Mouse (Mus musculus): ENCODE measurements at regions not wholly inside any gene's neighbourhood (a gene's known extent, or its start where the extent isn't known, plus 50 kb on each side); places are given as distances from the start of the nearest gene placed in this dataset.

DNA sequence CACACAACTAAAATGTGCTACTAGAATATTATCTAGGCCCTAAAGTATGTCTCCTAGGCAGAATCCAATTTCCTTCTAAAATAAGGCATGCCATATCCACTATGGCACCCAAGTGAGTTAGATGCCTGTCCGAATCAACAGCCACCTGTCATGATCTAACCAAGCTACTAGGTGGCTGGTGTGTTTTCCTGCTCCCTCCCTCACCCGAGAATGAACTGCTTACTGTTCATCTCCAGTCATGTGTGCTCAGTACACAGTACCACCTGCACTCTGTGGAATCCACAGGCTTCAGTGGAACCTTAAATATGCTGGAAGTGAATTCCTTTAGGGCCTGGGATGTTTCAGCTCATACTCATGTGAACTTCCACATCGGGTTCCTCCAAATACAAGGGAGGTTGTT is 121.2 kb upstream of the Zfand5 start:
- ATAC-seq (replicated peaks; ENCODE audit: poor library complexity, severe bottlenecking), result no peak

- no peak for ATAC-seq (replicated peaks; ENCODE audit: poor library complexity, severe bottlenecking)
These were observed 121.8 kb upstream of the Zfand5 start for GRCm38 (mm10) chr19:21150241-21150640.

- ATAC-seq (replicated peaks; ENCODE audit: poor library complexity, severe bottlenecking), result no peak
These were observed 125.2 kb upstream of the Zfand5 start for GRCm38 (mm10) chr19:21146860-21147390.

- peak; percentile 98 for ATAC-seq (replicated peaks; ENCODE audit: poor library complexity, severe bottlenecking)
These were observed 127.3 kb upstream of the Zfand5 start for GRCm38 (mm10) chr19:21144659-21145283.

DNA sequence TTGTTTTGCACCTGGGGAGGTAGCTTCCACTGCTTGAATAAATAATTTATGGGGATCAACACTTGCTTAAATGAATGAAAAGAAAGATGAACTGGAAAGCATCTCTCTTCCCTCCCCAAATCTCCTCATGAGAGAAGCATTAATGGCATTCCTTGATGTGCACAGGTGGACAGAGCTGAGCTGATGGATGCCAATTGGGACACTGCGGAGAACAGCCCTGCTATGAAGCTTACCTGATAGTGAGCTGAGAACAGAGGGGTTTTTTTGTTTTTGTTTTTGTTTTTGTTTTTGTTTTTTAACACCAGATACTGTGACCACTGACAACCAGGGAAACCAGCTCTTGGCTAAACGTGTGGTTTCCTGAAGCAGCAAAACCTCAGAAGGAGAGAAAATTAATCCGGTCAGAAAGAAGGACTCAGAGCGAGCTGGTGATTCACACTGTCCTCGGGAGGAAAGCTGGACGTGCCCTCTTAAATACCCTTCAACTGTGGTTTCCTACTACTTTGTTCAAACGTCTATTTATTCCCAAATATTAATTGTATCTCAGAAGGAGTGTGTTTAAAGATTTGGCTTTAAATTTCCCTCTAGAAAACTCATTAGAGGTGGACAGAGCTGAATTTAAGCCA is 128.0 kb upstream of the Zfand5 start:
- peak; percentile 24; the same call in 1 of the 2 replicates for ATAC-seq (replicated peaks; ENCODE audit: poor library complexity, severe bottlenecking)

DNA sequence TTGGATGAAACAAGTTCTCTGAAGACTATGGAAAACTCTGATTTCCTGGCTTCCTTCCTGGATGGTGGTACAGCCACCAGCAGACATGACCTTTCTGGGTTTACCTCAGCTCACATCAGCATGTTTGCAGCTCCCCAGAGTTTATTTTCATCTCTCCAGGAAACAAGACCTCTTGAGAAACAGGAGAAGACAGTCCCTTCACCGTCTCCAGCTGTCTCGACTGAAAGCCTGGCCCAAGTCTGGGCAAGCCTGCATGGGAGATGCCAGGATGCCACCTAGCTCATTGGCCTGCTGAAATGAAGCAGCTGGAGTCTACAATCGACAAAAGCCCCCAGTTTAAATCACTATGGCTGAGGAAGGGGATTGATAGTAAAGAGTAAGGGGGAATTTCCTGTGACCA is 131.6 kb upstream of the Zfand5 start:
- no peak for ATAC-seq (replicated peaks; ENCODE audit: poor library complexity, severe bottlenecking)

DNA sequence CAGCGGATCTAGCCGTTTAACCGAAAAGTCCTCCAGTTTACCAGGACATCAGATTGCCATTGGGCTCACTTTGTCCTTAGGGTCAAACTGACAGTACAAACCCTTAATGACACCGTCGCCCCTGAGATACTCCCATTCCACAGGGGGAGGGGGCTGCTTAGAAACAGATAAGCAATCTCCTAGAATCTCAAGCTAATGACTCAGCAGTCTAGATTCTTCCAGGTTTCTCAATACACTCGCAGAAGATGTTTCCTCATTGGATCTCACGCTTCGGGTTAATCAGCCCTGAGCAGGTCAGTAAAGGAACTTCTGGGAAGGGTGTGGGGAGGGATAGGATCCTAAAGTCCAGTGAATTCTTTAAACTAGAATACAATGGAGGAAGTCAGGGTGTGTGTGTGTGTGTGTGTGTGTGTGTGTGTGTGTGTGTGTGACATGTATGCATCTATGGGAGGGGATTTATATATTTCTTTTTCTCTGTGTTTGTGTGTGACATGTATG is 133.0 kb upstream of the Zfand5 start:
- no peak; the same call in 1 of the 2 replicates for ATAC-seq (replicated peaks; ENCODE audit: poor library complexity, severe bottlenecking)

DNA sequence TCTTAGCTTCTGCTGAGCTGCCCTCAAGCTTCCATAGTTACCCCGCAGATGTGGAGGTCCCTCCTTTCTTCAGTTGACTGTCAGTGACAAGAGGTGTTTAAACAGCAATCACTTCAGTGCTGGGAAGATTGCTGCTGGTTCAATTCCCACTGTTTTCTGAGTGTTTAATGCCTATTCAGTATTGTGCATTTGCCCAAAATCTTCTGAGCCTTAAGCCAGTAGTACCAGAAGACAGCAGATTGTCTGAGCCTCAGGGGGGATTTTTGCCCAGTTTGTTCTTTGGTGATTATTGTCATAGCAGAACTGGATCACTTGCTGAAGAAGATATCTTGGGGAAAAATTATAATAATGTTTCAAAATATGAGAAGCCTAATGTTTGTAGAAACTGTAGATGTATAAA is 135.3 kb upstream of the Zfand5 start:
- no peak for ATAC-seq (replicated peaks; ENCODE audit: poor library complexity, severe bottlenecking)

DNA sequence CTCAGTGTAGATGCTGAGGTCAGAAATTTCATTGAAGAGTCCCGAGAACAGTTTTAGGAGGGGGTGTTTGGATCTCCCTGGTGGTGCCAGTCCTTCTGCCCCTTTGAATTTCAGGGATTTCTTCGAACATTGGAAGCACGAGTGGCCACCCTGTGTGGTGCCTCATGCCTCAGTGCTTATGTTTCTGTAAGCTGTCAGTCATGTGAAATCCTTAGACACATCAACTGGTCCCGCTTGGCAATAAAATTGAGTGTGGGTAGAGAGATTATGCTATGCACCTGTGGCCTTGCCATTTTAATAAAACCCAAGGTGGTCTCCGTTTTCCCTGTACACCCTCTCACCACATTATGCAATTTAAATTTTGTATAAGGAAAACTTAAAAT is 136.1 kb upstream of the Zfand5 start:
- no peak for ATAC-seq (replicated peaks; ENCODE audit: poor library complexity, severe bottlenecking)

DNA sequence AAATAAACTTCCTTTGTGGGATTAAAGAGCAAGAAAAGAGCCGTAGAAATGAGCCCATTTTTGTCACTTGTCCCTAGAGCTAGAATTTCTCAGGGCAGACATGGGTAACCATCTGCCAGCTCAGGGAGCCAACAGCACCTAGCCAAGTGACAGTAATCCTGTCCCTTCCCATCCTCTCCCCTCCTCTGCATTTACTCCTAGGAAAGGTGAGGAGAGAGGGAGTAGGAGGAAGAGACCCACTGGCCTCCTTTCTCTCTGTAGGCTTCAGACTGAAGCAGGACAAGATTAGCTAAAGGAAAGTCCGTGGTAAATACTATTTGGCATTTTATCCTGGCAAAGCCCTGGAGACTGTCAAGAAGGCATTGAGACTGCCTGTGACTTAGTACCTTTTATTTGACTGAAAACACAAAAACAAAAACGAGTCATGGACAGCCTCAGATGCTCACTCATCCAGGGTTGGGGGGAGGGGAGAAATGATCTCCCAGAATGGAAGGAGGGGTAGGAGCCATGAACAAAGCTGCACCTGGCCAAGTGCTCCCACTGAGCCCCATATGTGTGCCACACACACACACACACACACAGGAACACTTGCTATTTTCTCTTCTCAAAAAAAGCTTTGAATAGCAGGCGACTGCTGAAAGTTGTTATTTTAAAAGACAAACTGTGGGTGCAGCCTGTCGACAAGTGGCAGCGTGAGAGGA is 136.6 kb upstream of the Zfand5 start:
- no peak for ATAC-seq (replicated peaks; ENCODE audit: poor library complexity, severe bottlenecking)

- ATAC-seq (replicated peaks; ENCODE audit: poor library complexity, severe bottlenecking), result no peak
These were observed 142.4 kb upstream of the Zfand5 start for GRCm38 (mm10) chr19:21129653-21130052.

DNA sequence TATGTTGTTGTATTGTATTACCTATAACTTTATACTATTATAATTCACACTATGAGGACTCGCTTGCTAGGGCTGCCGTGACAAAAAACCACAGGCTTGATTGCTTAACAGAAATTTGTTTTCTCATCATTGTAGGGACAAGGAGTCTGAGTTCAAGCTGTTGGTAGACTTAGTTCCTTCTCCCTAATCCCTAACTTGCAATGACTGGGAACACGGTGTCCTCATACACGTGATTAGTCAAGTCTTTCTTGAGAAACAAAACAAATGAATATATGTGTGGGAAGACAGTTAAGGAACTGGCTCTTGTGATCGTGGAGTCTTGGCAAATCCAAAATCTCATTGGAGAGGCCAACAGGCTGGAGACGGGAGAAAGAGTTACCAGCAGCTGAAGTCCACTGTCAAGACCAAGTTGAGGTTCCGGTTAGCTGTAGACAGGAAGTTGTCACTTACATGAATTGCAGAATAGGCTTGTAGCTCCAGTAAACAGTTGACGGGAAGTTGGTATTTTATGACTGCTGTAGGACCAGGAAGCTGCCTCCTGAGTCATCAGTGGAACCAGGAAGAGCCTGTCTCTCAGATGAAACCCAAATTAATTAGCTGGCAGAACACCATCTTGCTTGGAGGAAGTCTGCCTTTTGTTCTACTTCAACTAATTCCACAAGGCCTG is 144.9 kb upstream of the Zfand5 start:
- peak; percentile 97 for ATAC-seq (replicated peaks; ENCODE audit: poor library complexity, severe bottlenecking)

DNA sequence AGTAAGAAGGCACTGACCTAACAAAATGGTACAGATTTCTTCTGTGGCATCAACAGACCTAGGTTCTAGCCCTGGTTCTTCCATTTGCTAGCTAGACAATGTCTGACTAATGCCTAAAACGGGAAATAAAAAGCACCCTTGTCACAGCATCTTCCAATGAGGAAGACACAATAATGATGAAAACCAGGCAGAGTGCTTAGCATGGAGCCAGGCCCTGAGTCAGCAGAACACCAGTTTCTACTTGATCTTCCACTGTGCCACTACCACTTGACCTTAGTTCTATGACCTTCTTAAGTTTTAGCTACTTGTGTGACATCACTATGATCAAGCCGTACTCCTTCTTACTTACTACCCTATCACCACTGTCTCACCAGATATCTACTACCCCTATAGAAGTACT is 145.4 kb upstream of the Zfand5 start:
- ATAC-seq (replicated peaks; ENCODE audit: poor library complexity, severe bottlenecking), result peak; percentile 26

GRCm38 (mm10) chr19:21119477-21119876 is 152.6 kb upstream of the Zfand5 start:
- ATAC-seq (replicated peaks; ENCODE audit: poor library complexity, severe bottlenecking), result no peak

DNA sequence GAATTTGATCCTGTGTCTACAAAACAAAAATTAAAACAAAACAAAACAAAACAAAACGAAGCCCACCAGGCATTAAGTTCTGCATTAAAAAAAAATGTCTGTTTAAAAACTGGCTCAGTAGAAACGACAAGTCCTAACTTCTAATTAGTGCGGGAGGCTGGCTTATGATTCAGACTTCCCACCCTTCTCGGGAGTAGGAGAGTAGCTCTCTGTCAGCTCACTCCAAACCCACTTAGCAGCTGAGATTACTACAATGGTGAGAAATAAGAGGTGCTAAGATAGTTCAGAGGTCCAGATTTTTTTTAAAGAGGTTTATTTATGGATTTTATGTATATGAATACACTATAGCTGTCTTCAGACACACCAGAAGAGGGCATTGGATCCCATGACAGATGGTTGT is 153.3 kb upstream of the Zfand5 start:
- no peak for ATAC-seq (replicated peaks; ENCODE audit: poor library complexity, severe bottlenecking)

- peak; percentile 58; the same call in 1 of the 2 replicates for ATAC-seq (replicated peaks; ENCODE audit: poor library complexity, severe bottlenecking)
These were observed 156.4 kb upstream of the Zfand5 start for GRCm38 (mm10) chr19:21115693-21116092.

- peak; percentile 40; the same call in 1 of the 2 replicates for ATAC-seq (replicated peaks; ENCODE audit: poor library complexity, severe bottlenecking)
These were observed 157.8 kb upstream of the Tmc1 start for GRCm38 (mm10) chr19:21111836-21112235.

DNA sequence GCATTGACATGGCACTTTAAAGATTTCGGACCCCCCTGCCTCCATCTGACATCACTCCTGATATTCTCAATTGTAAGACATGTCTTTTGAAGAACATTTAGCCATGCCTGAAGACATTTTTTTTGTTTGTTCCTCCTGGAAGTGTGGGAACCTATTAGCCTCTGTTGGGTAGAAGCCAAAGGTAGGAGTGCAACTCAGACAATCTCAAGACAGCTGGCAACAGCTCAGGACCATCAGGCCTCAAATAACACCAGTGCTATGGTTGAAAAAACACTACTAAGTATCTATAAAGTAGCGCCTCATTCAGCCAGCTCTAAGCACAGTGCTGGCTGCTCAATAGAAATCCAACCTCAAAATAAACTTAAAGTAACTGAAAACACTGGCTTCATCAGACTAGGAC is 154.3 kb upstream of the Tmc1 start:
- ATAC-seq (replicated peaks; ENCODE audit: poor library complexity, severe bottlenecking), result no peak

DNA sequence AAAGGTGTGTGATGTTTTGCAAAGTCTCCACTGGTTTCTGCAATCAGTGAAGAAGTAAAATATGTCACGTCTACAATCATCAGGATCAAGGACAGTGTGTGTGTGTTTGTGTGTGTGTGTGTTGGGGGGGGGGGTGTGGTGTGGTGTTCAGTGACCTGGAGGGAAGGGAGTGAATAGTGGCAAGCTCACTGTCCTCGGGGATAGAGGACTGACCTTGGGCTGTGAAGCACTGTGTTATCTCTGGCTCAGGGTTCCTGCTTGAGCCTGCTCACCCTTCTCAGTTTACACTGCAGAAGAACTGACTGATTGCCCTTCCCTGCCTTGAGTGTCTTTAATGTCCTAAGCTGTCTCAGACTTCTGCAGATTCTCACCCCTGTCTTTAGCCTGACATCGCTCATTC is 153.7 kb upstream of the Tmc1 start:
- no peak for ATAC-seq (replicated peaks; ENCODE audit: poor library complexity, severe bottlenecking)

- no peak for ATAC-seq (replicated peaks; ENCODE audit: poor library complexity, severe bottlenecking)
These were observed 153.3 kb upstream of the Tmc1 start for GRCm38 (mm10) chr19:21107275-21107674.

DNA sequence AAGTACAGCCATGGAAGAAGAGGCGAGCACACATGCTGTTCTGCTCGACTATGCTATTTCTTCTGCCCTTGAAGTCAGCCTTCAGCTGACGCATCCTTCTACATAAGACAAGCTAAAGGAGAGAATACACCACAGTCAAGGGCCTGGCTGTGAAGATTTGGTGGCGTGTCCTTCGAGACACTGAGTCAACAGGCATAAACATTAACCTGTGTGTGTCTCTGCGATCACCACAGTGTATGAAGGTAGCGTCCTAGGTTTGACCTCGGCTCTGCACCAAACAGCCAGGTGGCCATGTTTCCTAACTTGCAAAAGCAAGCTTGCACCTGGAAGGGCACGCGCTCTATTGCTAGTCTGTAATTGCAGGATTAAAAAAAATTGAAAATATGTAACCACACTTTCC is 152.8 kb upstream of the Tmc1 start:
- no peak for ATAC-seq (replicated peaks; ENCODE audit: poor library complexity, severe bottlenecking)
